Mouse (Mus musculus) olfactory bulb, adult 2 months (tissue): ENCODE data around the gene Bcar3.

Experiments
- CTCF ChIP-seq: fragments of 200-500 bp; IDR thresholded peaks from 2 replicates; pipeline ENCODE4 v1.5.1; 2012; ENCODE audit warnings: low read depth, mild to moderate bottlenecking, low read length, moderate library complexity; ENCODE audit not compliant: insufficient read depth
- POLR2A ChIP-seq: fragments of 200-500 bp; IDR thresholded peaks from 2 replicates; pipeline ENCODE4 v1.6.1; 2012; ENCODE audit warnings: mild to moderate bottlenecking, low read depth, low read length, moderate library complexity; ENCODE audit not compliant: insufficient read depth

DNA sequence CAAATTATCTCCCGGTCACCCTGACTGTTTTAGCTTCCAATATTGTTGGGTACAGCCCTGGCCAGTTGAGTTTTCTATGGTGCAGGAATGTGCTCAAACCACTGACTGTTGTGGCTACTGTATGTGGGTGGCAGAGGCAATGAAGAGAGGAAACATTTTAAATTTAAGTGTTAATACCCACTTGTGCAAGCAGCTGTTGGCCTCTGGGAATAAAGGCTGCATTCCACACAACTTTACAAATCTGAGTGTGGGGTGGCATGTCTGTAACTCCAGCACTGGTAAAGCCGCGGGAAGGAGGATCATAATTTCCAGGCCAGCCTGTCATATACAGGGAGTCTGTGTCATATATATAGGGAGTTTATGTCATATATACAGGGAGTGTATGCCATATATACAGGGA, 226.4 kb downstream of the Bcar3 start:
- TF ChIP-seq CTCF (no peak), POLR2A (no peak)
